Mouse (Mus musculus) ES-Bruce4 (cell line): Measurements from ENCODE around the gene Rasgef1b. TPM values are rescaled to one million over a fixed set of nuclear protein-coding genes. Genes with fewer than 3 reads are reported as not detected.

Source experiments
- H3K27ac ChIP-seq: 2 replicates; pipeline ENCODE4 v1.5.1; 2012; ENCODE audit warnings: low read length, inconsistent platforms; ENCODE audit not compliant: insufficient read depth
- H3K27me3 ChIP-seq: 2 replicates; pipeline ENCODE4 v1.6.1; 2012; ENCODE audit warnings: mild to moderate bottlenecking, low read length, inconsistent platforms; ENCODE audit not compliant: control insufficient read depth, poor library complexity, insufficient read depth, severe bottlenecking
- H3K36me3 ChIP-seq: 2 replicates; pipeline ENCODE4 v1.6.1; 2012; ENCODE audit warnings: inconsistent platforms, mild to moderate bottlenecking, low read length, moderate library complexity; ENCODE audit not compliant: control insufficient read depth, poor library complexity, insufficient read depth, severe bottlenecking
- H3K4me1 ChIP-seq: one replicate; pipeline ENCODE4 v1.8.1; 2011; ENCODE audit warnings: low read length; ENCODE audit not compliant: control insufficient read depth, insufficient read depth
- H3K4me3 ChIP-seq: 2 replicates; pipeline ENCODE4 v1.5.1; 2011; ENCODE audit warnings: low read depth, mild to moderate bottlenecking, low read length
- H3K9ac ChIP-seq: 2 replicates; pipeline ENCODE4 v1.6.1; 2012; ENCODE audit warnings: low read depth, mild to moderate bottlenecking, inconsistent platforms; ENCODE audit not compliant: poor library complexity, severe bottlenecking
- H3K9me3 ChIP-seq: replicated peaks from 2 replicates; pipeline ENCODE4 v1.6.1; 2012; ENCODE audit warnings: mild to moderate bottlenecking, low read length, inconsistent platforms; ENCODE audit not compliant: control insufficient read depth, poor library complexity, insufficient read depth, severe bottlenecking
- CTCF ChIP-seq: IDR thresholded peaks from one replicate; pipeline ENCODE4 v1.8.1; 2011; ENCODE audit warnings: low read depth, low read length
- EP300 ChIP-seq: IDR thresholded peaks from 2 replicates; pipeline ENCODE4 v1.6.1; 2011; ENCODE audit warnings: low read depth, low read length; ENCODE audit not compliant: insufficient read depth
- POLR2A ChIP-seq: IDR thresholded peaks from one replicate; pipeline ENCODE4 v1.8.1; 2011; ENCODE audit warnings: low read length; ENCODE audit not compliant: insufficient read depth
- polyA plus RNA-seq: library from polyadenylated mRNA; stranded (reverse); fragments of >200 nt; gene quantifications from 2 replicates; pipeline ENCODE4 v1.2.4, GENCODE M21; 2011; ENCODE audit warnings: low read depth; ENCODE audit not compliant: missing spikeins, insufficient read depth, insufficient read length

The Rasgef1b gene
- polyA plus RNA-seq, 1 experiment = 1.9 TPM

DNA sequence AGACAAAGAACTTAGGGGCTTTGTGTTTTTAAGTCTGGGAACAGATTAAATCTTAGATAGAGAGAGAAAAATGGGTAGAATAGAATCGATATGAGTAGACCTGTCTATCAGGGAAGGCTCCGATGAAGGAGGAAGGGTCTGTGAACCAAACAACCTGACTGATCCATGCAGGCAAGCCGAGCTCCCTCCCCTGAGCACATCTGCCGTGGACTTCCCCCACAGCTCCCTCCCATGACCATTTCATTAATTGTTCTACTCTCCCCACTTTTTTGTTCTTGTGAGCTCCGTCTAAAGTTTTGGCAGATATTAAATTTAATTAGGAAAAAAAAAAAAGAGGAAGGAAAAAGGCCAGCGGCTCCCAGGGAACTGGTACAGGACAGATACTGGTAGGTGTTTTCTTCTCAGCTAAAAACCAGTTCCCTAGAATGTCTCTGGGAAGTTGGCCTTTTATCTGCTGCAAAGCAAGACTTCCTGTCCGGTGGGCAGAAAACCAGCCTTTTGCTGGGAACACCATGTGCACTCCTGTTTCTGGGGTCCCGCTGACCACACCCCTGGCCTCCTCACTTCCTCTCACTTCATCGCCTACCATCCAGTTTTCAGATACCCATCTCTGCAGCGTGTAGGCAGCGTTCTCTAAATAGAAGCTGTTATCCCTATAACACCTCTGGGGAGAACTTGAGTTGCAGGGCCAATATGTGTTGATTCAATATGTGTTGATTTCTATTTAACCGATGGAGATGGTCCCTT is 437.6 kb downstream of the Rasgef1b start:
- Histone ChIP-seq H3K27me3 (no peaks in the 10 kb centered on the region; the same call in 1 of the 2 replicates), H3K27ac (no peak overlapping the region), H3K4me3 (no peak overlapping the region), H3K36me3 (no peaks in the 10 kb centered on the region), H3K4me1 (no peaks in the 10 kb centered on the region), H3K9me3 (no peaks in the 10 kb centered on the region), H3K9ac (no peak overlapping the region)
- TF ChIP-seq CTCF (no peak), EP300 (no peak), POLR2A (no peak)

DNA sequence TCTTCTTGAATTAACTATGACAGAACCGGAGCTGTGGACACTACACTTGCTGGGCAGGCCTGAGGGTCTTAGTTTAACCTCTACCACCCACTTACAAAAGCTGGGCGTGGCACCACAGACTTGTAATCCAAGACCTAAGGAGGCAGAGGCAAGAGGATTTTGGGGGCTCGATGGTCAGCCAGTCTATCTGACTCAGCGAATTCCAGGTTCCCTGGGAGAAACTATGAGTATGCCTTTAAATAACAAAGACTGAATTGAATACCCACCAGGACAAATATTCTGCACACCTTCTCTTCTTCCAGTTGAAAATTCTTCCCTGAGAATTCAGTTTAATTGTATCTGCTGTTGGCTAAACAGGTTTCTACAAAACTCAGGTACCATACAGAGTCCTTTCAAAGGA is 440.6 kb downstream of the Rasgef1b start:
- Histone ChIP-seq H3K36me3 (no peaks in the 10 kb centered on the region), H3K9ac (no peak overlapping the region), H3K4me3 (no peak overlapping the region), H3K4me1 (no peaks in the 10 kb centered on the region), H3K27ac (no peak overlapping the region), H3K27me3 (no peaks in the 10 kb centered on the region; the same call in 1 of the 2 replicates), H3K9me3 (no peaks in the 10 kb centered on the region)
- no peak for TF ChIP-seq POLR2A
- no peak for TF ChIP-seq EP300
- no peak for TF ChIP-seq CTCF

DNA sequence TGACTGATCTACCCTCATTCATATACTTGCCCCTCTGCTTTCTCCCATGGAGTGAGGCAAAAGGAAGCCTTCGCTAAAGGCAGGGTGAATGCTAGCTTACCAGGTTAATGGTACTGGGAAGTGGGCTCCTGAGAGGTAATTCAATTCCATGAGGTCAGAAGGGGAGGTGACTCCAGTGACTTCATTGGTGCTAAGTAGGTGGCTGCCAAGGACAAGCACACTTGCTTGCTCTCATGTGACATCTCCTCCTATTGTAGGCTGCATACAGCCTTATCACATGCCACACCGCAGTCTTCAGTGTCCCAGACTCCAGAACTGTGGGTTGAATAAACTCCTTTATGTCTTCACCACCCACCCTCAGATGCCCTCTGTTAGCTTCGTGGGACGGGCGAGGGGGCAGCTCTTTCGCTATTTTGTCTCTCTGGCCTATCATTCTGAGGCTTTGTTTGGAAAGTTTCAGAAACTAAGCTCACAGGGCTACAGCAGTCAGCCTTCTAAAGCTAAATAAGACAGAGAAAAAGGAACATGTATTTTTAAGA is 441.1 kb downstream of the Rasgef1b start:
- no peaks in the 10 kb centered on the region for H3K36me3 ChIP-seq
- no peaks in the 10 kb centered on the region for H3K4me1 ChIP-seq
- TF ChIP-seq POLR2A (no peak), CTCF (no peak), EP300 (no peak)
- H3K9ac ChIP-seq = no peak overlapping the region
- no peaks in the 10 kb centered on the region for H3K9me3 ChIP-seq
- no peak overlapping the region for H3K4me3 ChIP-seq
- H3K27me3 ChIP-seq = no peaks in the 10 kb centered on the region
- no peak overlapping the region for H3K27ac ChIP-seq

DNA sequence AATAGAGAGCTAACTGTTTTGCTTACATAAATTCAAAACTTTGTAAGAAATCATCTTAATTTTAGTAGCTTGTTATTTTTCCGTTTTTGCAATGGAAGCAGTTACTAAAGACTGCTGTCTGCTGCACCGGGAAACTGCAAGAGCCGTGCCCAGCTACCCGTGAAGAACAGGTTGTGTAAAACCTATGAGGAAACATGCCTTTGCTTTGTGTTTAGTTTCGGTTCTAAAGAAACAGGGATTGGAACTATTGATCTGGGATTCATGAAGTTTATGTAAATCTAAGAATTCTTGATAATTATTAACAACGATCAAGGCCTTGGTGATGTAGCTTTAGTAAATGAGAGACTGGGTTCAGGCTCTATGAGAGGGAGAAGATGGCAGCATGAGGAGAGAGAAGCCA is 442.3 kb downstream of the Rasgef1b start:
- Histone ChIP-seq H3K4me3 (no peak overlapping the region), H3K27me3 (no peaks in the 10 kb centered on the region)

GRCm38 (mm10) chr5:99286024-99286423 is 442.8 kb downstream of the Rasgef1b start:
- Histone ChIP-seq H3K9ac (no peak overlapping the region), H3K27ac (no peak overlapping the region), H3K36me3 (no peaks in the 10 kb centered on the region), H3K9me3 (no peaks in the 10 kb centered on the region), H3K4me3 (no peak overlapping the region), H3K4me1 (no peaks in the 10 kb centered on the region), H3K27me3 (no peaks in the 10 kb centered on the region)
- TF ChIP-seq CTCF = no peak
- no peak for TF ChIP-seq POLR2A
- no peak for TF ChIP-seq EP300

More for the DNA sequence above, 442.3 kb downstream of the Rasgef1b start:
- Histone ChIP-seq H3K4me1 (no peaks in the 10 kb centered on the region), H3K9ac (no peak overlapping the region), H3K36me3 (no peaks in the 10 kb centered on the region), H3K9me3 (no peaks in the 10 kb centered on the region), H3K27ac (no peak overlapping the region)
- TF ChIP-seq CTCF (no peak), POLR2A (no peak), EP300 (no peak)

DNA sequence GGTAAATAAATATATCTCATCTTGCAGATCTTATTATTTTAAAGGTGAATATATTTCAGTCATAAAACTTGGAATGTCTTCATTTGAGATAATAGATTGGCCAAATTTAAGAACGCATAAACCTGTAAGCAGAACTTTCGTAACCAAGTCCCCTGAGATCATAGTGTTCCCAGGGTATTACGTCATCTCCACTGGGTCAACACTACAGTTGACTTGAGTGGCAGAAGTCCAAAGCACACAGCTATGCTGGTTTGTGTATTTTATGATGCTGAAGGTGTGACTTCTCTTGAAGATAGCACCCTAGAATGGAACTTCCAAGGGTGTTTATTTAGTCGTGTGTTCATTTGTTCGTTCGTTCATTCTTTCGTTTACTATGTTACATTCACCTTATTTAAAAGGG is 444.5 kb downstream of the Rasgef1b start:
- H3K27ac ChIP-seq = no peak overlapping the region
- TF ChIP-seq CTCF (no peak), POLR2A (no peak)
- no peaks in the 10 kb centered on the region for H3K9me3 ChIP-seq
- no peaks in the 10 kb centered on the region for H3K4me1 ChIP-seq
- no peak overlapping the region for H3K9ac ChIP-seq
- H3K27me3 ChIP-seq = no peaks in the 10 kb centered on the region
- no peaks in the 10 kb centered on the region for H3K36me3 ChIP-seq
- H3K4me3 ChIP-seq = no peak overlapping the region
